Mouse (Mus musculus) forebrain, embryonic 10.5 days (tissue): ENCODE results near the gene Aox3. TPM values are rescaled to one million over a fixed set of nuclear protein-coding genes. Genes with fewer than 3 reads are reported as not detected.

Source experiments
- polyA plus RNA-seq: library from polyadenylated mRNA; unstranded; fragments of >200 nt; fragmentation: Nextera tagmentation; extraction: Ambion mirVana; gene quantifications from 2 replicates; pipeline ENCODE4 v1.2.1, GENCODE M21; 2016

Gene Aox3
- polyA plus RNA-seq, 1 experiment from 2014 or later: not detected

Other genes starting within 250 kb of the Aox3 start
- 23.9 and 24.3 TPM in 2 replicates for gene Sgo2a, start 117.2 kb upstream of the Aox3 start, polyA plus RNA-seq
- 16.0 and 18.1 TPM in 2 replicates for gene Kctd18, start 94.2 kb upstream of the Aox3 start, polyA plus RNA-seq
- 0.02 and 0.07 TPM in 2 replicates for gene Aox1, start 83.2 kb upstream of the Aox3 start, polyA plus RNA-seq
- not detected in 2 replicates for gene Aox4, start 97.3 kb downstream of the Aox3 start, polyA plus RNA-seq
- 0.05 TPM in 1 of 2 replicates, not detected in the other for gene Aox2, start 165.2 kb downstream of the Aox3 start, polyA plus RNA-seq